Mouse (Mus musculus): ENCODE data around the gene Tecpr2. TPM values are rescaled to one million over a fixed set of nuclear protein-coding genes. Genes with fewer than 3 reads are reported as not detected.

Gene Tecpr2
- total RNA-seq, 4 experiments from 2014 or later, result 10.1 to 16.4 (median 12.9) TPM

GRCm38 (mm10) chr12:110949410-110949809 is 60.3 kb downstream of the Tecpr2 start:
- no peak for DNase-seq

DNA sequence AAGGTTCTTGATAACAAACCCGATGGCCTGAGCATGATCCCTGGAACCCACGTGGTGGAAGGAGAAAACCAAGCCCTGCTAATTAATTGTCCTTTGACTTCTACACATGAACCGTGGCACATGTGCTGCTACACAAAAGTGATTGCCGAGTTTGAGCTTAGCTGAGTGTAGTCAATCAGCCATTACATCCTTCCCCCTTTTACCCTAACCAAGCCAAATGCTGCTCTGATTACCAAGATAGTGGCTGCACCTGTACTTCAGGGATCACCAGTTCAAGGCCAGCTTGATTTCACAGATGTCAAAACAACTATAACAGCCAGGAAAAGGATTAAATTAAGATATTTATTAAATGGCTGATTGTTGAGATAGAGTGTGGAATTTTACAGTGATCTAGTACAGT is 61.1 kb downstream of the Tecpr2 start:
- no peak for DNase-seq

- no peak for DNase-seq
These were observed 62.2 kb downstream of the Tecpr2 start for GRCm38 (mm10) chr12:110951236-110951635.

DNA sequence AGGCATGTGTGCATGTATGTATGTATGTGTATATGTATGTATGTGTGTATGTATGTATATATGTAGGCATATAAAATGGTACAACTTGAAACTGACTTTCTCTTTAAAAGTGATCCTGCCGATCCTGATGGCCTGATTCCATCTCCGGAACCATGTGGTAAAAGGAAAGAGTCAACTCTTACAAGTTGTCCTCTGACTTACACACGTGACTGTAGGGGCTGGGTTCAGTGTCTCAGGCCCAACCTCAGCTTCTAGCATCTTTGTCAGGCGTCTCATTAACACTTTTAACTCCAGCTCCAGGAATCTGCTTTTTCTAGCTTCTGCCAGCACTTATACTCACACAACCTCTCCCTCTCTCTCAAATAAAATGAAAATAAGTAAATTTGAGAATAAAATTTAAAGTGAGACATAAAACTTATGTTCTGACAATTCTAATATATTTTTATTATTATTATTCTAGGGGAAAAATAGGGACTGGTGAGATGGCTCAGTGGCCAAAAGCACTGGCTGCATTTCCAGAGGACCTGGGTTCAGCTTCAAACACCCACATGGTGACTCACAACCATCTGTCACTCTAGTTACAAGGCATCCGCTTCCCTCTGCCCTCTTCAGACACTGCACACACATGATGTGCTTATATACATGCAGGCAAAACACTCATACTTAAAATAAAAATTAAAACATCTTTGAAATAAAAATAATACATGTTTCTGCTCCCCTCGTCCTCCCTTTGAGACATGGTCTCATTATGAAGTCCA is 63.7 kb downstream of the Tecpr2 start:
- DNase-seq, result peak; percentile 18

- peak; percentile 79 for DNase-seq
These were observed 64.4 kb downstream of the Tecpr2 start for GRCm38 (mm10) chr12:110953443-110953842.

DNA sequence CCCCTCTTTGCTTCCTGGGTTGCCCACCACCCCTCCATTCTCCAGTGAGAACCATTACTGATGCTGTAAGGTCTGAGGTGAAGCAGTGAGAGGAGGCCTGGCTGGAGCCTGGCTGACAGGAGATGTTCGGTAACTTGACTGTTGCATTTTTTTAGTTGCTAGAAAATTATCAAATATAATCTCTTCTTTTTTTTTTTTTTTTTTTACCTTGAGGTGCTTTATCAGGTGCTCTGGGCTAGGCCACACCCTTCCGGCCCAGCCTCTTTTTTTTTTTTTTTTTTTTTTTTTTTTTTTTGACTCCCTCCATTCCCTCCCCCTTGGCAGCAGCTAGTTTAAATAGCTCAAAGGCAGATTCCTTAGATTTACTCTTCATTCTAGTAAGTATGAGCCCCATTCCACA is 64.8 kb downstream of the Tecpr2 start:
- DNase-seq, result no peak

- DNase-seq, result peak; percentile 39
These were observed 65.4 kb downstream of the Tecpr2 start for GRCm38 (mm10) chr12:110954351-110954991.

- DNase-seq, result no peak
These were observed 72.9 kb downstream of the Tecpr2 start for GRCm38 (mm10) chr12:110961973-110962372.

DNA sequence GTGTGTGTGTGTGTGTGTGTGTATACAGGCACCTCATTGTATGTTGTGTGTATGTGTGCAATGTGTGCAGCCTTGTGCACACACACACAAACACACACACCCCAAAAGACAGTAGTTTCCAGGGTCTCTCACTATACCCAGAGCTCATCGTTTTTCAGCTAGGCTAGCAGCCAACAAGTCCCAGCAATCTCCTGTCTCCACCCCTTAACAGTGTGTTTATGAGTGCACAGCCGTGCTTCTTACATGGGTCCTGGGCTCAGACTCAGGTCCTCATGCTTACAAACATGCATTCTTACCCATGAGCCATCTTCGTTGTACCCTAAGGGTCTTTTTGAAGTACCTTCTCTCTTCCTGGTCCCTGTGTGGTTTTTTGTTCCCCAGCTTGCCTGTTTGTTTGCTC is 76.4 kb downstream of the Tecpr2 start:
- no peak for DNase-seq

DNA sequence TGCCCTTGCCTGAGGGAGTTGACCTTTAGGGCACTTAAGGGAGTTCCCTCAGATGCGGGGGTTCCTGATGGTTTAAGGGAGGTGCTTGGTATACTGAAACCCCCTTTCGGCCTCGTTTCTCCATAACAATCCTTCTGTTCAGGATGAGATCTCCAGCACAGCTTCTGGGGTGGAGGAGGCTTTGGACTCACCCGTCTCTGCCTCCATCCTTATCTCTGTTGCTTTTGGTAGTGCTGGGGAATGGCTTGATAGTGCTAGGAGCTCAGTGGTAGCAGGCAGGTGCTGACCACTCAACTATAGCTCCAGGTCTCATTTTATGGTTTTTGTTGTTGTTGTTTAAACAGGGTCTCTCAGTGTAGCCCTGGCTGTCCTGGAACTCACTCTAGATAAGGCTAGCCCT is 77.0 kb downstream of the Tecpr2 start:
- no peak for DNase-seq

- no peak for DNase-seq
These were observed 78.1 kb downstream of the Tecpr2 start for GRCm38 (mm10) chr12:110967146-110967545.

- DNase-seq, result no peak
These were observed 81.3 kb downstream of the Tecpr2 start for GRCm38 (mm10) chr12:110970408-110970807.

- DNase-seq, result no peak
These were observed 82.9 kb downstream of the Tecpr2 start for GRCm38 (mm10) chr12:110971972-110972371.

GRCm38 (mm10) chr12:110973829-110974228 is 84.8 kb downstream of the Tecpr2 start:
- no peak for DNase-seq

- no peak for DNase-seq
These were observed 85.2 kb downstream of the Tecpr2 start for GRCm38 (mm10) chr12:110974295-110974694.

DNA sequence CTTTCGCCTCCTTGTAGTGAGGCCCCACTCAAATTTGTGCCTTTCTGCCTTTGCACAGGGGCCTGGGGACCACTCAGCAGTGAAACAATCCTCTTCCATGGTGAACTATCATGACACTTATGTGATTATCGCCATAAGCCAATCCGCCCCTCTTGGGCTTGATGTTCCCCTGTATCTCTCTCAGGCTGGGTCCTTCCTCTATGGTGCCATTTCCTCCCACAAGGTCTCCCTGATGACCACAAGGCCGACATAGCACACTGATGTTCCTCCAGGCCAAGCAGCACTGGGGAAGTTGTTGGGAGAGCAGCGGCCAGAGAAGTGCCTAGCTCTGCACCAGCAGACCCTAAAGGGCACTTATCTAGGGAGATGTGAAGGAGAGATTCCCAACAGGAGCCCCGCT is 85.7 kb downstream of the Tecpr2 start:
- no peak for DNase-seq

- DNase-seq, result no peak
These were observed 86.3 kb downstream of the Tecpr2 start for GRCm38 (mm10) chr12:110975385-110975784.

DNA sequence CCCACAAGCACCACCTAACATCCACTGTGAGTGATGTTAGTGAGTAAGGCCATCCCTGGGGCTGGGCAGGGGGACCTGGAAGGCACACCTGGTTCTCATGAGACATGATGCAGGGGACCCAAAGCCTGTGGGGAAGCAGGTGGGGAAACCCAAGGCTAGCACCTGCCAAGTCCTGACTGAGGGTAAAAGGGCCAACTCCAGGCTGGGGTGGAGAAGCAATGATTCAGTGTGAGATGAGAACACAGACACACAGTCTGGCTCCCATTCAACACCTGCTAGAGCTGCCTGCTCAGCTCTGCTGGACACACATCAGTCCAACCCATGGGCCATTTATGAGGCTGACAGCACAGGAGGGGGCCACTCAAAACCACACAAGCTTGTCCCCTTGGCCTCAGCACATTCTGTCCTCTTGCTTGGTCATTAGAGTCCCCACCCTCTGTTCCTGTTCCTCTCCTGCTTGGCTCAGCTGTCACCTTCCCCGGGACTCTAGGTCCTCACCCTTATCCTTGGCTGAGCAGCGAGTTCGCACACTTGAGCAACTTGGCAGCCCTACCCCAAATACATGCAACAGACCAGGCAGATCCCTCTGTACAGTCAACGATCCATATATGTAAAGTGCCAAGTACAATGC is 86.9 kb downstream of the Tecpr2 start:
- no peak for DNase-seq

DNA sequence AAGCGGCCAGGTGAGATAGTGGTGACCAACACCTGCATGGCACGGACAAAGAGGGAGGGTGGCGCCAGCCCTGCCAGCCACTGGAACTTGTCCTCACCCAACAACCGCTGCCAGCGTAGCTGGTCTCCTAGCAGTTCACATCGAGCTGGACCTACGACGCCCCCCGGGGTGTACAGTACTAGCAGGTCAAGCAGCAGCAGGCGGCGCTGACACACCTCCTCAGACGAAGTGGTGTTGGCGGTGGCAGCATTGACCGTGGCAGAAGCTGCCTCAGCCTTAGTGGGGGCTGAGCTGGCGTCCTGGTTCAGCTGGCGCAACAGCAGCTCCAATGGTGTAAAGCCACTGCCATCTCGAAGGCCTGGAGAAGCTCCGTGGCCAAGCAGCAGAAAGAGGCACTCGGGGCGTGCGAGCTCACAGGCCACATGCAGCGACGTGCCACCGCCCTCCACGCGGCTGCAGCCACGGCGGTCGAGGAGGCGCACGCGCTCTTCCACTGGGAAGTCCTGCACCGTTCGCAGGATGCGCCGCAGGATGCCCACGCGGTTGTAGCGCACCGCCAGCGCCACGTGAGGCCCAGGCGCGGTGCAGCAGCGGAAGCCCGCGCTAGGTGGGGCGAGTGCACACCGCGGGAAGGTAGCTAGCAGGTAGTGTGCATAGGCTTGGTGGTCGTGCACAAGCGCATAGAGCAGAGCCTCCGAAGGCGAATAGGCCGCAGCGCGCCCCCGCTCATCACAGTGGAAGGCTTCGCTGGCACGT is 87.7 kb downstream of the Tecpr2 start:
- no peak for DNase-seq

- no peak for DNase-seq
These were observed 88.3 kb downstream of the Tecpr2 start for GRCm38 (mm10) chr12:110977345-110977733.

DNA sequence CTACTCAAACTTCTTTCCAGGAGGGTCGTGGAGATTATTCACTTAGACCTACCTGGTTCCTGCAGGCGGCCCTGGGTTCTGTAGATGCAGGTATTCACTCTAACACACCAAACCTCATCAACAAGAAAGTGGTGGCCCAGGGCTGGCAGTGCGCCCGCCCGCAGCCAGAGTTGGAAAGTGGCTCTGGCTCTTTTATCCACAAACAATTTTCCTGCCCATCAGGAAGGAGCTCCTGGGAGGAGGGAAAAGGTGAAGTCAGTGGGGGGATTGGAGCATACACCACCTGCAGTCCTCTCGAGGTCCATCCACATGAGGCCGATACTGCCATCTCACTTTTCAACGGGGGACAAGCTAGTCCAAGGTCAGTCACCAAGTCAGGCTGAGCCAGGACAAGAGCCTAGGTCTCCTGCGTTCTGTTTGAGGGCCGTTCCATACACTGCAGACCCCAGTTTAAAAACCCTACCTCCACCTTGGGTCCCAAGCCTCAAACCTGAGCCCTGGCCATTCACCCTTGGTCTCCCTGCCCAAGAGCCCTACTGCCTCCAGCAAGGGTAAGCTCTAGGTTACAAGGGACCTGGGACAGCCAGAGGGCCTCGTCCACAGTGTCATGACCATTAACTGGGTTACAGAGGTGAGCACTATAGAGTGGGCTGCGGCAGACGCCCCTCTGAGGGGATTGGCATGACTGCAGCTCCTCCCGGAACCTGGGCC is 89.0 kb downstream of the Tecpr2 start:
- DNase-seq, result no peak

Measured in adrenal gland, adult 8-10 months (tissue).